Mouse (Mus musculus) layer of hippocampus, adult 8-10 months (tissue): ENCODE data around the gene Pdzd8. TPM values are rescaled to one million over a fixed set of nuclear protein-coding genes. Genes with fewer than 3 reads are reported as not detected.

Experiments
- DNase-seq, 2 experiments: peaks; one replicate each; pipeline ENCODE4 v3.0.0; 2022; ENCODE audit warnings: low spot score in 2 of 2
- total RNA-seq, 4 experiments: library from RNA; stranded (reverse); gene quantifications; 2 replicates each; pipeline ENCODE4 v1.2.4; 2022

The Pdzd8 gene
- total RNA-seq, 4 experiments from 2014 or later, result 44.8 to 51.3 (median 50.1) TPM

DNA sequence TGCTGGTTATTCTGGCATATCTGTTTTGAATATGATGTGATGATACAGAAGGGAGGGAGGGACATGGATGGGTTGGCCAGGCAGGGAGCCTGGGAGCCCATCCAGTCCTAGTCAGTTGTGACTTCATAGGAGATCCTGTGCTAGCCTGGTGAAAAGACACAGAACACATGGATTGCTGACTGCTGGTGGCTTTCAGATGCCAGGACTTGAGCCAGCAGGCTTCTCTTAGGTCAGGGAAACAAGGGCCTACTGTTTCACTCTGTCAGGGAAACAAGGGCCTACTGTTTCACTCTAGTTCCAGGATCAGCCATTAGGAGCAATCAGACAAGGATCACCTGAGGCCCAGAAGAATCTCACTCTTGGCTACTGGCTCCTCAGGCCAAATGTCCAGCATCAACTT, 64.7 kb downstream of the Pdzd8 start:
- peak in 1 of 2 experiments; percentile 20 for DNase-seq

DNA sequence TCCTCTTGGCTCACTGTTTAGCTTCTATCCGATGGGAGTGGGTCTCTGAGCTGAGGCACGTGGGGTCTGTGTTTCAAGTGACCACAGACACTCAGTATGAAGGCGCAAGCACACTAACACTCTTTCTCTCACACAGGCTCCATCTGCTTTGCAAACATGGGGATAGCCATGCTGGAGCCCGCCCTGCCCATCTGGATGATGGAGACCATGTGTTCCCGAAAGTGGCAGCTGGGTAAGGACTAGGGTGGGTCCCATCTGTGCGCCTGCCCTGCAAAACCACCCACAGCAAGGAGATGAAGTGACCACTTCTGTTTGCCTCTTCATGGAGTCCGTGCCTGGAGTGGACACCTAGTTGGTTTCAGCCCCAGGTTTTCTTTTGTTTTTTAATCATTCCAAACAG, 69.2 kb downstream of the Pdzd8 start:
- DNase-seq, result no peak

- DNase-seq, result no peak
These were observed 72.4 kb downstream of the Pdzd8 start for GRCm38 (mm10) chr19:59273190-59273589.

- no peak for DNase-seq
These were observed 78.1 kb downstream of the Pdzd8 start for GRCm38 (mm10) chr19:59267417-59267963.

- DNase-seq, result peak in 1 of 2 experiments; percentile 15
These were observed 79.7 kb downstream of the Pdzd8 start for GRCm38 (mm10) chr19:59265907-59266306.

DNA sequence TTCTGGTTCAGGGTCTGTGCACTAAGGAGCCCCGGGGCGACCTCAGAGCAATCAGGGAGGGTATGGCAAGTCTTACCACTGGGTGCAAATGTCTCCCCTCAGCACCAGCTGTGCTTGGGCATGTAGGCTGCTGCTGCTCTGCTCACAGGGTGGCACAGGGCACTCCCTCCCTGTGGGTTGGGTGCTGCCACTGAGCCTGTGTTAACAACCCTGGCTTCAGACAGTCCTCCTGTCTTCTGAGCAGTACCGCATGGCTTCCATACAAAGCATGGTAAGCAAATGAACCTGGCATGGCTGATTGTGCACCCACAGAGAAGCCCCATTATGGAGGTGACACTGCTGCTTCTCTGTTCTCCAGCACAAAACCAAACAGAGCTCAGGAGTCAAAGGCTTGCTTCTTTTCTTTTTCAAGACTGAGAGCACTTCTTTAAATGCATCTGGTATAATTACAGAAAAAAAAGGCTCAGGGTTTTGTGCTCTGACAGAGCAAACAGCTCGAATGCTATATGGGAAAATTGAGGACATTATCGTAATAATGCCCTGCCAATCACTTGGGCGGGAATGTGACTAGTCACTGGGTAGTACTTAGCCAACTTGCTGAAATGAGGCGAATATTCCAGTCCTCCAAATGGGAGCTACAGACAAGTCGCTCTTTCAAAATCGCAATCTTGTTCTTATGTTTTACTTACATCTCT, 80.6 kb downstream of the Pdzd8 start:
- DNase-seq, result no peak

- DNase-seq, result no peak
These were observed 82.4 kb downstream of the Pdzd8 start for GRCm38 (mm10) chr19:59263171-59263570.

- no peak for DNase-seq
These were observed 84.0 kb downstream of the Pdzd8 start for GRCm38 (mm10) chr19:59261604-59262003.

GRCm38 (mm10) chr19:59260718-59261442, 84.7 kb downstream of the Pdzd8 start, which contains the start of gene Slc18a2:
Gene Slc18a2 (plus strand): TSS chr19:59260896.
- no peak for DNase-seq

DNA sequence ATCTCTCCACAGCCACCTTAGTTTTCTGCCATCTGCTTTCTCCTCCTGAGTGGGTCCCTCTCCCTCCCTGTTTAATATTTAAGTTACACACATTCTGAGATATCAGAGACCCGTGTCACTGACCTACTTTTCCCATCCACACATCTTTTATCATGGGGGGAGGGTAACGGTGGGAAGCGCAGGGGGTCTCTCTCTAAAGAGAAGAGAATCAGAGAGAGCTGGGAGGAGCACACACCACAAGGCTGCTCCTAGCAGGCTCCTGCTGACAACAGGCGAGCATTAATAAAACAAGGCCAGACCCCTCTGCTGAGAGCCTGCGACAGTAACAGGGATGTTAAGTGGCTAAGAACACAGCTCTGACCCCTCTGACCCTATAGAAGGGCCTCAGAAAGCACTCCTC, 85.9 kb downstream of the Pdzd8 start:
- DNase-seq, result no peak

GRCm38 (mm10) chr19:59252651-59253050, 92.9 kb downstream of the Pdzd8 start:
- DNase-seq, result no peak

DNA sequence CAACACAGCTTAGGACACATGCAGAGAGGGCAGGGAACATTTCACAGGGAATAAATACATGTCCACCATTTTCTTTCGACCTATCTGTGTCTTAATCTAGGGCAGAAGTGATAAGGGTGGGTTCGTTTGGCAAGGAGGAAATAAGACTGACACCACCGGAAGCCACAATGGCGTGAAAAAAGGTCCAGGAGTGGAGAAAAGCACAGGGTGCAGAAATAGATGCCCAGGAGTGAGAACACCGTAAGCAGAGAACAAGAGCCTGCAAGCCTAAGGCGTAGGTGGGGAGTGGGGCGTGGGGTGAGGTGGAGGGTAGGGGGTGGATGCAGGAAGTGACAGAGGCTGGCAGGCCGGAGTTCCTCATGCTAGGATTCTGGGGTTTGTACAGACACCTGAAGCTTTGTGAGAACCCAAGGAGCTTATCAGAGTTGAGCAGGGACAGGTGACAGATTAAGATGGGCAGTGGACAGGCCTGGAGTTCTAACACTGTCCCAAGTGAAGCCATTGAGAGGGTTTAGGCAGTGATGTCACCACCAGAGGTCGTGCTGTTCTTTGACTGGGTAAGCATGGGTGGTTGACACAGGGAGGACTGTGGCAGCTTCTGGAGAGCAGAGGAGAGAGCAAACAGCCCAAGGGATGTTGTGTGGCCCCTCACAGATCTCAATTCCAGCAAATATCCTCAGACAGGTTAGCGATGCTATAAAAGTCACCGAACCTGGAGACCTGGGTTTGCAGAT, 96.9 kb downstream of the Pdzd8 start:
- no peak for DNase-seq

- no peak for DNase-seq
These were observed 97.4 kb downstream of the Pdzd8 start for GRCm38 (mm10) chr19:59248144-59248543.

Other genes with a start within 250 kb of the Pdzd8 start
- 1 to 10 TPM in 2 of 4 experiments, under 1 TPM in 1, not detected in 1; 0.86 to 1.3 (median 1.0) TPM for gene Vax1, start 175.7 kb downstream of the Pdzd8 start, total RNA-seq
- not detected for gene Kcnk18, start 126.6 kb downstream of the Pdzd8 start, total RNA-seq
- 1 to 10 TPM in 2 of 4 experiments, under 1 TPM in 2; 0.84 to 1.2 (median 1.1) TPM for gene Slc18a2, start 84.9 kb downstream of the Pdzd8 start, total RNA-seq
- gene Rps12-ps3, start 23.5 kb downstream of the Pdzd8 start, total RNA-seq, result 100 to 1,000 TPM; 166 to 376 (median 279) TPM
- gene Emx2, start 112.6 kb upstream of the Pdzd8 start, total RNA-seq, result 10 to 100 TPM; 17.4 to 25.8 (median 21.9) TPM